Mouse (Mus musculus) urinary bladder, postnatal 25 days (tissue): ENCODE results near the gene Etv6.

Source experiments
- DNase-seq: peaks from one replicate; pipeline ENCODE4 v3.0.0; 2022; ENCODE audit warnings: low spot score

The Etv6 gene

GRCm38 (mm10) chr6:134079112-134079511, 43.6 kb downstream of the Etv6 start:
- no peak for DNase-seq

GRCm38 (mm10) chr6:134079563-134079962, 44.1 kb downstream of the Etv6 start:
- no peak for DNase-seq

GRCm38 (mm10) chr6:134080946-134081345, 45.4 kb downstream of the Etv6 start:
- DNase-seq = no peak

- no peak for DNase-seq
Measured at GRCm38 (mm10) chr6:134082229-134082920, 46.9 kb downstream of the Etv6 start.

GRCm38 (mm10) chr6:134083428-134083827, 47.9 kb downstream of the Etv6 start:
- DNase-seq = no peak

- no peak for DNase-seq
Measured at GRCm38 (mm10) chr6:134086351-134086750, 50.9 kb downstream of the Etv6 start.

GRCm38 (mm10) chr6:134087709-134088108, 52.2 kb downstream of the Etv6 start:
- no peak for DNase-seq

GRCm38 (mm10) chr6:134089671-134090377, 54.3 kb downstream of the Etv6 start:
- DNase-seq = no peak

- no peak for DNase-seq
Measured at GRCm38 (mm10) chr6:134090378-134090692, 54.8 kb downstream of the Etv6 start.

GRCm38 (mm10) chr6:134090875-134091274, 55.4 kb downstream of the Etv6 start:
- no peak for DNase-seq

- no peak for DNase-seq
Measured at GRCm38 (mm10) chr6:134091398-134091801, 55.9 kb downstream of the Etv6 start.

GRCm38 (mm10) chr6:134094066-134094465, 58.6 kb downstream of the Etv6 start:
- DNase-seq = no peak

GRCm38 (mm10) chr6:134094620-134095019, 59.1 kb downstream of the Etv6 start:
- DNase-seq = no peak

- DNase-seq = no peak
Measured at GRCm38 (mm10) chr6:134095582-134095981, 60.1 kb downstream of the Etv6 start.

GRCm38 (mm10) chr6:134099976-134100743, 64.7 kb downstream of the Etv6 start:
- DNase-seq = no peak

- DNase-seq = no peak
Measured at GRCm38 (mm10) chr6:134102396-134102795, 66.9 kb downstream of the Etv6 start.

GRCm38 (mm10) chr6:134103519-134103918, 68.0 kb downstream of the Etv6 start:
- DNase-seq = no peak

- DNase-seq = no peak
Measured at GRCm38 (mm10) chr6:134105514-134106201, 70.2 kb downstream of the Etv6 start.

- no peak for DNase-seq
Measured at GRCm38 (mm10) chr6:134107696-134108095, 72.2 kb downstream of the Etv6 start.

GRCm38 (mm10) chr6:134109675-134110074, 74.2 kb downstream of the Etv6 start:
- no peak for DNase-seq

GRCm38 (mm10) chr6:134110206-134110605, 74.7 kb downstream of the Etv6 start:
- DNase-seq = no peak

- no peak for DNase-seq
Measured at GRCm38 (mm10) chr6:134111599-134111998, 76.1 kb downstream of the Etv6 start.
